Mouse (Mus musculus): ENCODE data around the gene Smyd3. TPM values are rescaled to one million over a fixed set of nuclear protein-coding genes. Genes with fewer than 3 reads are reported as not detected.
A peak's percentile ranks its signal among the peaks of the same experiment; 100 is the strongest.

The Smyd3 gene
- polyA plus RNA-seq, 1 experiment from 2014 or later: 11.3 TPM

- Histone ChIP-seq H3K9me3 (ENCODE audit: control insufficient read depth, low read length) (no peaks in the 10 kb centered on the region), H3K4me2 (ENCODE audit: low read length) (no peak overlapping the region), H3K27ac (replicated peaks in 1 of 2; ENCODE audit: control insufficient read depth in 1 of 2, insufficient read depth in 1 of 2, low read depth in 2 of 2, low read length in 2 of 2) (no peak overlapping the region), H3K27me3 (ENCODE audit: control insufficient read depth, insufficient read depth, low read length) (no peaks in the 10 kb centered on the region), H3K4me1 (ENCODE audit: control insufficient read depth in 2 of 2, insufficient read depth in 2 of 2, low read length in 2 of 2) (no peaks in the 10 kb centered on the region), H3K9ac (ENCODE audit: low read length) (no peak overlapping the region), H3K36me3 (ENCODE audit: control insufficient read depth, insufficient read depth, low read length) (no peaks in the 10 kb centered on the region), H3K4me3 (ENCODE audit: control insufficient read depth in 1 of 2, insufficient read depth in 1 of 2, low read depth in 1 of 2, low read length in 2 of 2) (no peak overlapping the region)
- 49% methylated on average over 7 of the region's 7 CpGs for WGBS
- no peak for ATAC-seq (ENCODE audit: insufficient number of reproducible peaks, insufficient read depth, low FRiP score, low read depth)
Measured at GRCm38 (mm10) chr1:179237989-179238388, 279.9 kb downstream of the Smyd3 start.

- H3K4me2 ChIP-seq (ENCODE audit: low read length): no peak overlapping the region
- H3K9me3 ChIP-seq (ENCODE audit: control insufficient read depth, low read length): no peaks in the 10 kb centered on the region
- H3K4me3 ChIP-seq (ENCODE audit: control insufficient read depth in 1 of 2, insufficient read depth in 1 of 2, low read depth in 1 of 2, low read length in 2 of 2): no peak overlapping the region
- H3K4me1 ChIP-seq (ENCODE audit: control insufficient read depth in 2 of 2, insufficient read depth in 2 of 2, low read length in 2 of 2): peaks cover 0 to 3% of the 10 kb centered on the region in 2 experiments; a peak in 1 of 4 replicates
- no peaks in the 10 kb centered on the region for H3K36me3 ChIP-seq (ENCODE audit: control insufficient read depth, insufficient read depth, low read length)
- no peak overlapping the region for H3K27ac ChIP-seq (replicated peaks in 1 of 2; ENCODE audit: control insufficient read depth in 1 of 2, insufficient read depth in 1 of 2, low read depth in 2 of 2, low read length in 2 of 2)
- no peaks in the 10 kb centered on the region for H3K27me3 ChIP-seq (ENCODE audit: control insufficient read depth, insufficient read depth, low read length)
- no peak for ATAC-seq (ENCODE audit: insufficient number of reproducible peaks, insufficient read depth, low FRiP score, low read depth)
- no peak overlapping the region for H3K9ac ChIP-seq (ENCODE audit: low read length)
- 81% methylated on average over 8 of the region's 8 CpGs for WGBS
Measured at GRCm38 (mm10) chr1:179236217-179236840, 281.5 kb downstream of the Smyd3 start.

- no peak overlapping the region for H3K4me3 ChIP-seq (ENCODE audit: control insufficient read depth in 1 of 2, insufficient read depth in 1 of 2, low read depth in 1 of 2, low read length in 2 of 2)
- H3K9me3 ChIP-seq (ENCODE audit: control insufficient read depth, low read length): no peaks in the 10 kb centered on the region
- WGBS: 35% methylated on average over 13 of the region's 13 CpGs
- no peaks in the 10 kb centered on the region for H3K36me3 ChIP-seq (ENCODE audit: control insufficient read depth, insufficient read depth, low read length)
- no peak overlapping the region for H3K9ac ChIP-seq (ENCODE audit: low read length)
- ATAC-seq (ENCODE audit: insufficient number of reproducible peaks, insufficient read depth, low FRiP score, low read depth): no peak
- H3K4me1 ChIP-seq (ENCODE audit: control insufficient read depth in 2 of 2, insufficient read depth in 2 of 2, low read length in 2 of 2): peaks cover 0 to 3% of the 10 kb centered on the region in 2 experiments; a peak in 1 of 4 replicates
- H3K27ac ChIP-seq (replicated peaks in 1 of 2; ENCODE audit: control insufficient read depth in 1 of 2, insufficient read depth in 1 of 2, low read depth in 2 of 2, low read length in 2 of 2): peak overlapping the region; percentile 1 to 24; a peak in 1 of 4 replicates
- H3K4me2 ChIP-seq (ENCODE audit: low read length): no peak overlapping the region
- no peaks in the 10 kb centered on the region for H3K27me3 ChIP-seq (ENCODE audit: control insufficient read depth, insufficient read depth, low read length)
Measured at GRCm38 (mm10) chr1:179231777-179232661, 285.8 kb downstream of the Smyd3 start.

GRCm38 (mm10) chr1:179229515-179229914 is 288.3 kb downstream of the Smyd3 start:
- H3K4me3 ChIP-seq (ENCODE audit: control insufficient read depth in 1 of 2, insufficient read depth in 1 of 2, low read depth in 1 of 2, low read length in 2 of 2): no peak overlapping the region
- no peak overlapping the region for H3K27ac ChIP-seq (replicated peaks in 1 of 2; ENCODE audit: control insufficient read depth in 1 of 2, insufficient read depth in 1 of 2, low read depth in 2 of 2, low read length in 2 of 2)
- H3K4me1 ChIP-seq (ENCODE audit: control insufficient read depth in 2 of 2, insufficient read depth in 2 of 2, low read length in 2 of 2): peaks cover 0 to 3% of the 10 kb centered on the region in 2 experiments; a peak in 1 of 4 replicates
- H3K36me3 ChIP-seq (ENCODE audit: control insufficient read depth, insufficient read depth, low read length): no peaks in the 10 kb centered on the region
- WGBS: 56% methylated on average over 3 of the region's 3 CpGs
- H3K9me3 ChIP-seq (ENCODE audit: control insufficient read depth, low read length): no peaks in the 10 kb centered on the region
- H3K4me2 ChIP-seq (ENCODE audit: low read length): no peak overlapping the region
- ATAC-seq (ENCODE audit: insufficient number of reproducible peaks, insufficient read depth, low FRiP score, low read depth): no peak
- no peaks in the 10 kb centered on the region for H3K27me3 ChIP-seq (ENCODE audit: control insufficient read depth, insufficient read depth, low read length)
- no peak overlapping the region for H3K9ac ChIP-seq (ENCODE audit: low read length)

- Histone ChIP-seq H3K36me3 (ENCODE audit: control insufficient read depth, insufficient read depth, low read length) (no peaks in the 10 kb centered on the region), H3K9me3 (ENCODE audit: control insufficient read depth, low read length) (no peaks in the 10 kb centered on the region), H3K27ac (replicated peaks in 1 of 2; ENCODE audit: control insufficient read depth in 1 of 2, insufficient read depth in 1 of 2, low read depth in 2 of 2, low read length in 2 of 2) (no peak overlapping the region), H3K9ac (ENCODE audit: low read length) (no peak overlapping the region), H3K4me2 (ENCODE audit: low read length) (no peak overlapping the region), H3K27me3 (ENCODE audit: control insufficient read depth, insufficient read depth, low read length) (no peaks in the 10 kb centered on the region), H3K4me3 (ENCODE audit: control insufficient read depth in 1 of 2, insufficient read depth in 1 of 2, low read depth in 1 of 2, low read length in 2 of 2) (no peak overlapping the region), H3K4me1 (ENCODE audit: control insufficient read depth in 2 of 2, insufficient read depth in 2 of 2, low read length in 2 of 2) (no peaks in the 10 kb centered on the region)
- ATAC-seq (ENCODE audit: insufficient number of reproducible peaks, insufficient read depth, low FRiP score, low read depth): no peak
- 54% methylated on average over 1 of the region's 1 CpGs for WGBS
Measured at GRCm38 (mm10) chr1:179220290-179220689, 297.6 kb downstream of the Smyd3 start.

- no peaks in the 10 kb centered on the region for H3K36me3 ChIP-seq (ENCODE audit: control insufficient read depth, insufficient read depth, low read length)
- H3K4me1 ChIP-seq (ENCODE audit: control insufficient read depth in 2 of 2, insufficient read depth in 2 of 2, low read length in 2 of 2): no peaks in the 10 kb centered on the region
- no peak overlapping the region for H3K9ac ChIP-seq (ENCODE audit: low read length)
- WGBS: 63% methylated on average over 5 of the region's 5 CpGs
- H3K27me3 ChIP-seq (ENCODE audit: control insufficient read depth, insufficient read depth, low read length): no peaks in the 10 kb centered on the region
- H3K4me3 ChIP-seq (ENCODE audit: control insufficient read depth in 1 of 2, insufficient read depth in 1 of 2, low read depth in 1 of 2, low read length in 2 of 2): no peak overlapping the region
- H3K9me3 ChIP-seq (ENCODE audit: control insufficient read depth, low read length): no peaks in the 10 kb centered on the region
- no peak for ATAC-seq (ENCODE audit: insufficient number of reproducible peaks, insufficient read depth, low FRiP score, low read depth)
- H3K4me2 ChIP-seq (ENCODE audit: low read length): no peak overlapping the region
- H3K27ac ChIP-seq (replicated peaks in 1 of 2; ENCODE audit: control insufficient read depth in 1 of 2, insufficient read depth in 1 of 2, low read depth in 2 of 2, low read length in 2 of 2): no peak overlapping the region
Measured at GRCm38 (mm10) chr1:179218061-179218460, 299.8 kb downstream of the Smyd3 start.

- 56% methylated on average over 4 of the region's 4 CpGs for WGBS
- no peak overlapping the region for H3K4me2 ChIP-seq (ENCODE audit: low read length)
- no peak overlapping the region for H3K4me3 ChIP-seq (ENCODE audit: control insufficient read depth in 1 of 2, insufficient read depth in 1 of 2, low read depth in 1 of 2, low read length in 2 of 2)
- H3K4me1 ChIP-seq (ENCODE audit: control insufficient read depth in 2 of 2, insufficient read depth in 2 of 2, low read length in 2 of 2): peaks cover 0 to 2% of the 10 kb centered on the region in 2 experiments; a peak in 1 of 4 replicates
- no peaks in the 10 kb centered on the region for H3K36me3 ChIP-seq (ENCODE audit: control insufficient read depth, insufficient read depth, low read length)
- no peak overlapping the region for H3K27ac ChIP-seq (replicated peaks in 1 of 2; ENCODE audit: control insufficient read depth in 1 of 2, insufficient read depth in 1 of 2, low read depth in 2 of 2, low read length in 2 of 2)
- H3K9ac ChIP-seq (ENCODE audit: low read length): no peak overlapping the region
- H3K9me3 ChIP-seq (ENCODE audit: control insufficient read depth, low read length): no peaks in the 10 kb centered on the region
- ATAC-seq (ENCODE audit: insufficient number of reproducible peaks, insufficient read depth, low FRiP score, low read depth): no peak
- no peaks in the 10 kb centered on the region for H3K27me3 ChIP-seq (ENCODE audit: control insufficient read depth, insufficient read depth, low read length)
Measured at GRCm38 (mm10) chr1:179217036-179217435, 300.8 kb downstream of the Smyd3 start.

All from heart, embryonic 14.5 days (tissue).